Mouse (Mus musculus): ENCODE measurements around the gene Lcn4.

GRCm38 (mm10) chr2:26633953-26634530 lies 37.0 kb downstream of the Lcn4 start:
- TF ChIP-seq CTCF (IDR thresholded peaks at IDR 0.05; ENCODE audit: control insufficient read depth, insufficient read depth, insufficient read length) = no peak
- TF ChIP-seq MYOD1 (IDR thresholded peaks at IDR 0.05; ENCODE audit: control insufficient read depth, insufficient read length, low read depth) = no peak
- no peak for TF ChIP-seq USF1 (IDR thresholded peaks at IDR 0.05; ENCODE audit: low read depth)
- TF ChIP-seq CEBPB (IDR thresholded peaks at IDR 0.05; ENCODE audit: low read depth) = no peak
- TF ChIP-seq MAX (IDR thresholded peaks at IDR 0.05) = no peak
- TF ChIP-seq MYOG (IDR thresholded peaks at IDR 0.05; ENCODE audit: control insufficient read depth, extremely low read depth, insufficient read length) = no peak
- TF ChIP-seq FOSL1 (IDR thresholded peaks at IDR 0.05; ENCODE audit: insufficient read depth, low read length, poor library complexity, severe bottlenecking) = no peak
